Mouse (Mus musculus) heart, postnatal 0 days (tissue): ENCODE results near the gene Samd14. TPM values are rescaled to one million over a fixed set of nuclear protein-coding genes. Genes with fewer than 3 reads are reported as not detected.

Source experiments
- ATAC-seq: fragments of 200-750 bp; cut with Nextera tagmentation; 2 replicates; pipeline ENCODE4 v1.8.0; 2017; ENCODE audit warnings: low read depth, moderate number of reproducible peaks, moderate library complexity; ENCODE audit not compliant: insufficient read depth
- DNase-seq: peaks from one replicate; pipeline ENCODE4 v3.0.0-alpha.2; 2016; ENCODE audit warnings: low spot score
- H3K27ac ChIP-seq: fragments of 300-500 bp; sonication (generic); 2 replicates; pipeline ENCODE4 v1.5.1; 2014; ENCODE audit warnings: low read depth, mild to moderate bottlenecking
- H3K27me3 ChIP-seq: fragments of 300-500 bp; sonication (generic); 2 replicates; pipeline ENCODE4 v1.6.1; 2014; ENCODE audit warnings: low read length, mixed read lengths; ENCODE audit not compliant: control insufficient read depth, insufficient read depth
- H3K36me3 ChIP-seq: fragments of 300-500 bp; sonication (generic); replicated peaks from 2 replicates; pipeline ENCODE4 v1.6.1; 2014; ENCODE audit warnings: low read length, mixed read lengths; ENCODE audit not compliant: control insufficient read depth, insufficient read depth
- H3K4me1 ChIP-seq: fragments of 300-500 bp; sonication (generic); 2 replicates; pipeline ENCODE4 v1.6.1; 2014; ENCODE audit warnings: antibody characterized with exemption; ENCODE audit not compliant: control insufficient read depth, insufficient read depth
- H3K4me2 ChIP-seq: fragments of 300-500 bp; sonication (generic); 2 replicates; pipeline ENCODE4 v1.6.1; 2014; ENCODE audit warnings: low read depth, mild to moderate bottlenecking, low read length, moderate library complexity
- H3K4me3 ChIP-seq: fragments of 300-500 bp; sonication (generic); 2 replicates; pipeline ENCODE4 v1.5.1; 2014; ENCODE audit warnings: low read depth, low read length
- H3K9ac ChIP-seq: fragments of 300-500 bp; sonication (generic); replicated peaks from 2 replicates; pipeline ENCODE4 v1.6.1; 2014; ENCODE audit warnings: low read depth, low read length, mixed read lengths
- H3K9me3 ChIP-seq: fragments of 300-500 bp; sonication (generic); replicated peaks from 2 replicates; pipeline ENCODE4 v1.6.1; 2016; ENCODE audit warnings: low read length; ENCODE audit not compliant: control insufficient read depth
- CTCF ChIP-seq: IDR thresholded peaks from 2 replicates; pipeline ENCODE4 v1.5.1; 2016; ENCODE audit warnings: antibody characterized with exemption, control low read depth, low read depth
- EP300 ChIP-seq: IDR thresholded peaks from 2 replicates; pipeline ENCODE4 v1.6.1; 2016; ENCODE audit warnings: antibody characterized with exemption, low read depth
- WGBS: fragments of 180-500 bp; shearing (Covaris S2); extraction: QIAGEN DNeasy Blood & Tissue Kit; methylation state at CpG from one replicate; pipeline ENCODE4 v1.1.7; 2014; 5-methylcytosine and 5-hydroxymethylcytosine counted together
- polyA plus RNA-seq: library from polyadenylated mRNA; unstranded; fragments of >200 nt; fragmentation: Nextera tagmentation; extraction: Ambion mirVana; gene quantifications from 2 replicates; pipeline ENCODE4 v1.2.1, GENCODE M21; 2015
- total RNA-seq: library from RNA; depleted of rRNA; stranded (reverse); fragments of >200 nt; gene quantifications from 2 replicates; pipeline ENCODE4 v1.2.3, GENCODE M21; 2014; ENCODE audit warnings: low replicate concordance

The Samd14 gene
- total and polyA plus RNA-seq, 2 experiments from 2014 or later, result 4.8 to 6.2 TPM

- DNase-seq (peak; percentile 45), ATAC-seq (no peak)
- Histone ChIP-seq H3K36me3 (peaks cover 19% of the 10 kb centered on the region), H3K4me1 (peaks cover 43% of the 10 kb centered on the region), H3K9ac (peak overlapping the region; percentile 88), H3K27me3 (no peaks in the 10 kb centered on the region), H3K9me3 (no peaks in the 10 kb centered on the region), H3K4me3 (peak overlapping the region; percentile 89), H3K27ac (peak overlapping the region; percentile 91), H3K4me2 (peak overlapping the region; percentile 90)
- WGBS, result 2% methylated on average over 17 of the region's 22 CpGs
- TF ChIP-seq EP300, result no peak
- no peak for TF ChIP-seq CTCF
Measured at GRCm38 (mm10) chr11:94992754-94993606, 16.7 kb upstream of the Samd14 start.

- Histone ChIP-seq H3K4me2 (peak overlapping the region; percentile 90), H3K36me3 (peaks cover 31% of the 10 kb centered on the region), H3K9ac (peak overlapping the region; percentile 88; the same call in 1 of the 2 replicates), H3K4me1 (peaks cover 35% of the 10 kb centered on the region), H3K27me3 (no peaks in the 10 kb centered on the region), H3K4me3 (peak overlapping the region; percentile 89), H3K27ac (0 out of 2 replicates have a peak overlapping the region, but pooled peaks have one; percentile 91), H3K9me3 (no peaks in the 10 kb centered on the region)
- DNase-seq (peak; percentile 54), ATAC-seq (no peak)
- TF ChIP-seq CTCF (no peak), EP300 (no peak)
- WGBS, result 18% methylated on average over 10 of the region's 10 CpGs
Measured at GRCm38 (mm10) chr11:94994208-94994814, 15.4 kb upstream of the Samd14 start.

- H3K4me1 ChIP-seq, result peaks cover 30% of the 10 kb centered on the region
Measured at GRCm38 (mm10) chr11:94994947-94995772, 14.5 kb upstream of the Samd14 start.

GRCm38 (mm10) chr11:94996101-94996500 lies 13.6 kb upstream of the Samd14 start:
- H3K27ac ChIP-seq, result no peak overlapping the region
- H3K27me3 ChIP-seq, result no peaks in the 10 kb centered on the region
- no peak for ATAC-seq
- H3K36me3 ChIP-seq, result peaks cover 43% of the 10 kb centered on the region
- H3K4me3 ChIP-seq, result no peak overlapping the region
- no peak overlapping the region for H3K4me2 ChIP-seq
- TF ChIP-seq EP300 (no peak), CTCF (no peak)
- H3K9me3 ChIP-seq, result no peaks in the 10 kb centered on the region
- WGBS, result 78% methylated on average over 8 of the region's 8 CpGs
- DNase-seq, result no peak
- peaks cover 30% of the 10 kb centered on the region for H3K4me1 ChIP-seq
- no peak overlapping the region for H3K9ac ChIP-seq

More at GRCm38 (mm10) chr11:94994947-94995772, 14.5 kb upstream of the Samd14 start:
- no peaks in the 10 kb centered on the region for H3K27me3 ChIP-seq
- no peak for TF ChIP-seq EP300
- no peak for TF ChIP-seq CTCF
- H3K4me3 ChIP-seq, result peak overlapping the region; percentile 89; the same call in 1 of the 2 replicates
- H3K36me3 ChIP-seq, result peaks cover 40% of the 10 kb centered on the region
- peak overlapping the region; percentile 88; the same call in 1 of the 2 replicates for H3K9ac ChIP-seq
- no peaks in the 10 kb centered on the region for H3K9me3 ChIP-seq
- WGBS, result 77% methylated on average over 11 of the region's 11 CpGs
- DNase-seq, result no peak
- H3K4me2 ChIP-seq, result peak overlapping the region; percentile 90
- H3K27ac ChIP-seq, result no peak overlapping the region
- ATAC-seq, result no peak

GRCm38 (mm10) chr11:94996984-94997383 lies 12.7 kb upstream of the Samd14 start:
- ATAC-seq (no peak), DNase-seq (no peak)
- H3K4me1 ChIP-seq, result peaks cover 35% of the 10 kb centered on the region
- no peak overlapping the region for H3K4me3 ChIP-seq
- H3K27ac ChIP-seq, result no peak overlapping the region
- H3K27me3 ChIP-seq, result no peaks in the 10 kb centered on the region
- no peak for TF ChIP-seq EP300
- WGBS, result 87% methylated on average over 6 of the region's 6 CpGs
- peaks cover 51% of the 10 kb centered on the region for H3K36me3 ChIP-seq
- H3K4me2 ChIP-seq, result no peak overlapping the region
- no peaks in the 10 kb centered on the region for H3K9me3 ChIP-seq
- no peak overlapping the region for H3K9ac ChIP-seq
